Mouse (Mus musculus): ENCODE results near the gene Whrn. TPM values are rescaled to one million over a fixed set of nuclear protein-coding genes. Genes with fewer than 3 reads are reported as not detected.
A peak's percentile ranks its signal among the peaks of the same experiment; 100 is the strongest.

The Whrn gene
- polyA plus RNA-seq, 1 experiment: not detected

- Histone ChIP-seq H3K4me1 (ENCODE audit: control insufficient read depth, insufficient read depth, low read length) (peaks cover 39% of the 10 kb centered on the region), H3K27ac (ENCODE audit: insufficient read depth, low read depth, low read length) (peak within 1 kb of the TSS; percentile 86), H3K4me3 (ENCODE audit: insufficient read depth, low read length) (peak within 1 kb of the TSS; percentile 81)
- TF ChIP-seq POLR2A (IDR thresholded peaks at IDR 0.05; ENCODE audit: borderline replicate concordance, low read depth, low read length) (no peak; the same call in 1 of the 2 replicates), CTCF (IDR thresholded peaks at IDR 0.05; ENCODE audit: low read depth, low read length) (no peak)
Observed at GRCm38 (mm10) chr4:63403040-63403959, 92.5 kb downstream of the Whrn start, which contains the start of gene Akna. Akna (minus strand) TSS chr4:63403354.

GRCm38 (mm10) chr4:63402558-63402957 is 93.2 kb downstream of the Whrn start:
- TF ChIP-seq POLR2A (IDR thresholded peaks at IDR 0.05; ENCODE audit: borderline replicate concordance, low read depth, low read length) (no peak), CTCF (IDR thresholded peaks at IDR 0.05; ENCODE audit: low read depth, low read length) (no peak)
- H3K4me1 ChIP-seq (ENCODE audit: control insufficient read depth, insufficient read depth, low read length): peaks cover 40% of the 10 kb centered on the region
- peak overlapping the region; percentile 81 for H3K4me3 ChIP-seq (ENCODE audit: insufficient read depth, low read length)
- peak overlapping the region; percentile 86 for H3K27ac ChIP-seq (ENCODE audit: insufficient read depth, low read depth, low read length)

- peak overlapping the region; percentile 81 for H3K4me3 ChIP-seq (ENCODE audit: insufficient read depth, low read length)
- H3K27ac ChIP-seq (ENCODE audit: insufficient read depth, low read depth, low read length): peak overlapping the region; percentile 86
- peaks cover 42% of the 10 kb centered on the region for H3K4me1 ChIP-seq (ENCODE audit: control insufficient read depth, insufficient read depth, low read length)
- TF ChIP-seq CTCF (IDR thresholded peaks at IDR 0.05; ENCODE audit: low read depth, low read length): no peak
- no peak for TF ChIP-seq POLR2A (IDR thresholded peaks at IDR 0.05; ENCODE audit: borderline replicate concordance, low read depth, low read length)
Observed at GRCm38 (mm10) chr4:63402056-63402455, 93.7 kb downstream of the Whrn start.

DNA sequence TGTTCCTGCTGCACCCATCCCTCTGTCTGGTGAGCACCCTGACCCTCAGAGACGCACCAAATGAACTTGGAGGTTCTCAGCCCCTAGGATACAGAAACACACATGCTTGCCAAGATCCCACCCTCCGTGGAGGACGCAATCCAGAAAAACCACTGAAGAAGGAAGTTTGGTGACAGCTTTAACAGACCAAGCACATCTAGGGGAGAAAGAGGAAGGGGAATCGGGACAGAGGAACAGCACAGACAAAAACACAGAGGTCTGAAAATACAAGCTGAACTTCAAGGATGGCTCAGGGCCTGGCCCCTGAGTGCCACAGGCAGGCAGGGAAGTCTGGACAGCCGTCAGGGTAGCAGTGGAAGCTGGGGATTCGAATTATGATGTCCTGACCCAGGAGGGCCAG is 94.2 kb downstream of the Whrn start:
- H3K4me3 ChIP-seq (ENCODE audit: insufficient read depth, low read length): peak overlapping the region; percentile 81
- no peak for TF ChIP-seq POLR2A (IDR thresholded peaks at IDR 0.05; ENCODE audit: borderline replicate concordance, low read depth, low read length)
- no peak for TF ChIP-seq CTCF (IDR thresholded peaks at IDR 0.05; ENCODE audit: low read depth, low read length)
- peaks cover 42% of the 10 kb centered on the region for H3K4me1 ChIP-seq (ENCODE audit: control insufficient read depth, insufficient read depth, low read length)
- peak overlapping the region; percentile 86 for H3K27ac ChIP-seq (ENCODE audit: insufficient read depth, low read depth, low read length)

DNA sequence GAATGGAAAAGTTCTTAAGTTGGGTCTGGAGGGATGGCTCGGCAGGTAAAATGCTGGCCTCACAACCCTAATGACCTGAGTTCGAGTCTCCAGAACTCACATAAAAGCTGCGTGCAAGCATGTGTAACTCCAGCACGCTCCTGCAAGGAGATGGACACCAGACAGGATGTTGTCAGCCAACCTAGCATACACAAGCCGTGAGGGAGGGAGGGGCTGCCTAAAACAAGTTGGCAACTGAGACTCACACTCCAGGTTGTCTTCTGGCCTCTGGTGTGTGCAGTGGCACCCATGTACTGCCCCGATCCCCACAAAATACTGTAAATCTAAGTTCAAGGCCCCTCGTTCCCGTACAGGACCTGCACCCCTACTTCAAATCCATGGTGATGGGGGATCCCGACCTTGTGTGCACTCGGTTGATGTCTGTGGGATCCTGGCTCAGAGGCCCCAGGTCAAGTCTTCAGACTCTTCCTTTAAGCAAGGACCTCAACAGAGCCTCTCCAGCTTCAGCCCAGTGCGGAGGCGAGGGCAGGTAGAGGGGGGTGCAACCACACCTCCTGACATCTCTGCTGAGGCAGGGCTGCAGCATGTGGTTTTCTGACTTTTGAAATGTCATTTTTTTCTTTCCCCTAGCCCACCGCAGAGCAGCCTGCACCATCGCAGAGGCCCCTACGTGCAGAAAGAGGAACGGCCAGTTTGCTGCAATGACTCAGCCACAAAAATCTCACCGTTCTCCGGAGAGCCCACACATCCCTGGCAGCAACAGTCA is 95.1 kb downstream of the Whrn start:
- Histone ChIP-seq H3K4me3 (ENCODE audit: insufficient read depth, low read length) (peak overlapping the region; percentile 61), H3K4me1 (ENCODE audit: control insufficient read depth, insufficient read depth, low read length) (peaks cover 38% of the 10 kb centered on the region), H3K27ac (ENCODE audit: insufficient read depth, low read depth, low read length) (peak overlapping the region; percentile 86)
- no peak for TF ChIP-seq POLR2A (IDR thresholded peaks at IDR 0.05; ENCODE audit: borderline replicate concordance, low read depth, low read length)
- no peak for TF ChIP-seq CTCF (IDR thresholded peaks at IDR 0.05; ENCODE audit: low read depth, low read length)

GRCm38 (mm10) chr4:63399691-63400270 is 96.0 kb downstream of the Whrn start:
- peak overlapping the region; percentile 61 for H3K4me3 ChIP-seq (ENCODE audit: insufficient read depth, low read length)
- peaks cover 38% of the 10 kb centered on the region for H3K4me1 ChIP-seq (ENCODE audit: control insufficient read depth, insufficient read depth, low read length)
- peak overlapping the region; percentile 86 for H3K27ac ChIP-seq (ENCODE audit: insufficient read depth, low read depth, low read length)
- no peak for TF ChIP-seq POLR2A (IDR thresholded peaks at IDR 0.05; ENCODE audit: borderline replicate concordance, low read depth, low read length)
- no peak for TF ChIP-seq CTCF (IDR thresholded peaks at IDR 0.05; ENCODE audit: low read depth, low read length)

DNA sequence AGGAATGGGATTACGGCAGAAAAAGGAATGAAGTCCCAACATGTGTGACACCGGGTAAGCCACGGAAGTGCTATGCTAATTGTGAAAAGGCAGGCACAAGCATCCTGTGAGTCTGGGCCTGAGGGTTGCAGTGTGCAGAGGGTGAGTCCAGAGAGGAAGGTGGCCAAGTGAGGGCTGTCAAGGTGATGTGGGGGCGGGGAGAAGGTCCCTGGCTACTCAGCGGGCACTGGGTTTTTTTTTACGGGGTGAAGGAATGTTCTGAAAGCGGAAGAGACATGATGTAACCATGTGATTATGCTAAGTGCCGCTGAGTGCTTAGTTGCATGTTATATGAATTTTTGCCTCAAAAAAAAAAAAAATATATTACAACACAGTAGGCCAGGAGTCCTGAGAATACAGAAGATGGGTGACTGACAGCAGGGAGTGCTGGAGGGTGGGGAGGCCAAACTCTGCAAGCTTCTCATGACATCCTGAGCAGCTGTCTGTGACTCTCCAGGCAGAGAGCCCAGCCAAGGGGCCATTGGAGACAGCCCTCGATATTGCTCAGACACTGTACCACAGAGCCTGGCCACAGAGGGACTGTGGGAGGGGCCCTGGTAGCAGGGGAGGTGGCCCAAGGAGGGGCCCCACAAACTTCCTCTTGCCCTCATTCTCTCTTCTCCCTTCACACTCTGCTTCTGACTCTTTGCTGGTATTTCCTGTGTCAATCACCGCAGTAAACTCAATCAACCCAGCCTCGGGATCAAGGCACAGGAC is 96.8 kb downstream of the Whrn start:
- Histone ChIP-seq H3K4me3 (ENCODE audit: insufficient read depth, low read length) (peak overlapping the region; percentile 61), H3K4me1 (ENCODE audit: control insufficient read depth, insufficient read depth, low read length) (peaks cover 30% of the 10 kb centered on the region), H3K27ac (ENCODE audit: insufficient read depth, low read depth, low read length) (peak overlapping the region; percentile 86)
- no peak for TF ChIP-seq CTCF (IDR thresholded peaks at IDR 0.05; ENCODE audit: low read depth, low read length)
- TF ChIP-seq POLR2A (IDR thresholded peaks at IDR 0.05; ENCODE audit: borderline replicate concordance, low read depth, low read length): no peak

DNA sequence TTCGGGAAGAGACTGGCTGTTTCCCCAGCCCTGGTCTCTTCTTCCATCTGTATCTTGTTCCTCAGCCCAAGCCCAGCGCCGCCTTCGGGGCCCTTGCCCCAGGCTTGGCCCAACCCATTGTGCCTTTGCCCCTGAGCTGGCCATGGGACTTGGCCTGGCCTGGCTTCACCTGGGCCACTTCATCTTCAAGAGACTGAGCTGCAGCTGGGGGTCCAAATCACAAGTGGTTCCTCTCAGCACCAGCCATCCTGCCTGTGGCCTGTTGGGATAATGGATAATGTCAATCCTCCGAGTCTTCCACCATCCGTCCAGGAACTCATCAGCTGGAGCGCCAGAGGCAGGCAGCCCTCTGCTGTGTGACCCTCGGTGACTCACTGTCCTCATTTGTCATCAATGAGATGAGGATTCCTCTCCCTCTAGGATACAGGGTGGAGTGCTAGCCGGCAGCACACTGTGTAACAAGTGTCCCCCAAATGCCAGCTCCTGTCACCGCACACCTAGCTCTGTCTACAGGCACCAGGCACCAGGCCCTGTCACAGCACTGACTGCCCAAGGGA is 97.7 kb downstream of the Whrn start:
- peaks cover 24% of the 10 kb centered on the region for H3K4me1 ChIP-seq (ENCODE audit: control insufficient read depth, insufficient read depth, low read length)
- no peak overlapping the region for H3K4me3 ChIP-seq (ENCODE audit: insufficient read depth, low read length)
- TF ChIP-seq POLR2A (IDR thresholded peaks at IDR 0.05; ENCODE audit: borderline replicate concordance, low read depth, low read length) (no peak), CTCF (IDR thresholded peaks at IDR 0.05; ENCODE audit: low read depth, low read length) (no peak)
- H3K27ac ChIP-seq (ENCODE audit: insufficient read depth, low read depth, low read length): peak overlapping the region; percentile 86

DNA sequence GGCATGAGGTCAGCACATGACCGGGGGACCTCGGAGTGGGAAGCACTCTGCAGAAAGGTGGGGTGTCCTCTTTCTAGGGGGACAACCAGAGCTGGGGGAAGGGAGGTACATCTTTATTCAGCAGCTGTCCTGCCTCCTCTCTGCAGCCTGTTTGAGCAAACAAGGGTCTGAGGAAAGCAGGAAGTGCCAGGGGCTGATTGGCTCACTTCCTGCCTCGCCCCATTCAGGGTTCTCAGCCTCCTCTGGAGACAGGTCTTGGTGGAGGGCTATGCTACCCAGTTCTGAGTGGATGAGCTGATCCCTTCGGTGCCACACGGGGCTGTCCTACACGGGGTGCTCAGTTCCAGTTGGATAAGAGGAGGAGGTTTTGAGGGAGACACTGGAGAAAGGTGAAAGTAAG is 104.5 kb downstream of the Whrn start:
- Histone ChIP-seq H3K4me3 (ENCODE audit: insufficient read depth, low read length) (no peak overlapping the region), H3K27ac (ENCODE audit: insufficient read depth, low read depth, low read length) (peak overlapping the region; percentile 59), H3K4me1 (ENCODE audit: control insufficient read depth, insufficient read depth, low read length) (peaks cover 41% of the 10 kb centered on the region)
- no peak for TF ChIP-seq CTCF (IDR thresholded peaks at IDR 0.05; ENCODE audit: low read depth, low read length)
- TF ChIP-seq POLR2A (IDR thresholded peaks at IDR 0.05; ENCODE audit: borderline replicate concordance, low read depth, low read length): no peak

Data from bone marrow macrophage, adult 2 months (primary cell).